Mouse (Mus musculus) myocyte (in vitro differentiated cells): Measurements from ENCODE around the gene Asna1. TPM values are rescaled to one million over a fixed set of nuclear protein-coding genes. Genes with fewer than 3 reads are reported as not detected.

Source experiments
- H3K27me3 ChIP-seq: one replicate; pipeline ENCODE4 v1.6.1; 2011; ENCODE audit not compliant: control insufficient read depth, insufficient read depth, insufficient read length
- H3K36me3 ChIP-seq: one replicate; pipeline ENCODE4 v1.6.1; 2011; ENCODE audit not compliant: control insufficient read depth, insufficient read depth
- H3K4me2 ChIP-seq: one replicate; pipeline ENCODE4 v1.6.1; 2011; ENCODE audit warnings: low read depth, control low read depth
- H3K4me3 ChIP-seq: one replicate; pipeline ENCODE4 v1.5.1; 2011; ENCODE audit warnings: mild to moderate bottlenecking, control low read depth, moderate library complexity
- H3K79me2 ChIP-seq: one replicate; pipeline ENCODE4 v1.6.1; 2011; ENCODE audit not compliant: control insufficient read depth, insufficient read depth
- H3ac ChIP-seq: one replicate; pipeline ENCODE4 v1.6.1; 2011; ENCODE audit not compliant: control insufficient read depth, insufficient read length
- CEBPB ChIP-seq: IDR thresholded peaks from 2 replicates; pipeline ENCODE4 v1.6.1; 2011; ENCODE audit warnings: mild to moderate bottlenecking, moderate library complexity; ENCODE audit not compliant: poor library complexity, insufficient read depth, severe bottlenecking
- E2F4 ChIP-seq: IDR thresholded peaks from one replicate; pipeline ENCODE4 v1.6.1; 2011; ENCODE audit warnings: mild to moderate bottlenecking, control low read depth, moderate library complexity; ENCODE audit not compliant: insufficient read depth
- MAX ChIP-seq: IDR thresholded peaks from one replicate; pipeline ENCODE4 v1.6.1; 2011; ENCODE audit warnings: low read depth, mild to moderate bottlenecking, control low read depth
- MYOD1 ChIP-seq, 3 experiments: IDR thresholded peaks; one replicate each; pipeline ENCODE4 v1.6.1; 2011; ENCODE audit warnings: control low read depth in 2 of 3, low read depth in 2 of 3, mild to moderate bottlenecking in 2 of 3, moderate library complexity in 1 of 3; ENCODE audit not compliant: insufficient read length in 2 of 3, control insufficient read depth in 1 of 3
- MYOG ChIP-seq, 3 experiments: IDR thresholded peaks; one replicate each; pipeline ENCODE4 v1.6.1; 2011; ENCODE audit warnings: control low read depth in 2 of 3, low read depth in 2 of 3, mild to moderate bottlenecking in 2 of 3; ENCODE audit not compliant: insufficient read length in 2 of 3, control insufficient read depth in 1 of 3, insufficient read depth in 1 of 3
- POLR2A ChIP-seq: IDR thresholded peaks from one replicate; pipeline ENCODE4 v1.6.1; 2011; ENCODE audit warnings: low read depth, mild to moderate bottlenecking, control low read depth, moderate library complexity; ENCODE audit not compliant: insufficient read length
- POLR2AphosphoS2 ChIP-seq: IDR thresholded peaks from one replicate; pipeline ENCODE4 v1.6.1; 2011; ENCODE audit warnings: low read depth, control low read depth; ENCODE audit not compliant: insufficient read length
- REST ChIP-seq: IDR thresholded peaks from one replicate; pipeline ENCODE4 v1.6.1; 2011; ENCODE audit warnings: mild to moderate bottlenecking, control low read depth, moderate library complexity; ENCODE audit not compliant: insufficient read depth, insufficient read length
- SRF ChIP-seq: IDR thresholded peaks from one replicate; pipeline ENCODE4 v1.6.1; 2011; ENCODE audit warnings: low read depth; ENCODE audit not compliant: control insufficient read depth, insufficient read length
- TCF12 ChIP-seq: IDR thresholded peaks from one replicate; pipeline ENCODE4 v1.6.1; 2011; ENCODE audit warnings: mild to moderate bottlenecking, control low read depth; ENCODE audit not compliant: poor library complexity, insufficient read depth, severe bottlenecking
- TCF3 ChIP-seq: IDR thresholded peaks from one replicate; pipeline ENCODE4 v1.6.1; 2011; ENCODE audit warnings: low read depth, control low read depth; ENCODE audit not compliant: insufficient read length
- USF1 ChIP-seq: IDR thresholded peaks from one replicate; pipeline ENCODE4 v1.6.1; 2011; ENCODE audit warnings: low read depth, mild to moderate bottlenecking, control low read depth, moderate library complexity
- polyA plus RNA-seq: library from polyadenylated mRNA; unstranded; fragments of >200 nt; fragmentation: generic; extraction: Trizol; gene quantifications from one replicate; pipeline ENCODE4 v1.2.1, GENCODE M21; 2012; ENCODE audit warnings: missing spikeins

The Asna1 gene
- polyA plus RNA-seq, 1 experiment: 204 TPM

GRCm38 (mm10) chr8:84990349-84990748, 34.7 kb downstream of the Asna1 start, which contains the start of gene Hook2:
Hook2 (plus strand) TSS chr8:84990603.
- H3K27me3 ChIP-seq: no peaks in the 10 kb centered on the region
- peak within 1 kb of the TSS; percentile 38 for H3K4me3 ChIP-seq
- H3ac ChIP-seq: peak within 1 kb of the TSS; percentile 2
- no peaks in the 10 kb centered on the region for H3K79me2 ChIP-seq
- no peaks in the 10 kb centered on the region for H3K36me3 ChIP-seq
- TF ChIP-seq POLR2AphosphoS2: peak; percentile 71
- peak; percentile 26; the same call in 1 of the 2 replicates for TF ChIP-seq CEBPB
- TF ChIP-seq REST: no peak
- peak; percentile 75 for TF ChIP-seq POLR2A
- TF ChIP-seq MYOD1 (IDR thresholded peaks at IDR 0.05; ENCODE audit: control insufficient read depth in 1 of 3, insufficient read length in 2 of 3, low read depth in 2 of 3): no peak
- no peak for TF ChIP-seq SRF
- TF ChIP-seq TCF12: no peak
- no peak for TF ChIP-seq E2F4
- TF ChIP-seq MYOG (IDR thresholded peaks at IDR 0.05; ENCODE audit: control insufficient read depth in 1 of 3, insufficient read depth in 1 of 3, insufficient read length in 2 of 3, low read depth in 2 of 3): peak in 1 of 3 experiments; percentile 18
- no peak for TF ChIP-seq MAX
- peak; percentile 95 for TF ChIP-seq USF1
- no peak for TF ChIP-seq TCF3
- peak within 1 kb of the TSS; percentile 97 for H3K4me2 ChIP-seq

DNA sequence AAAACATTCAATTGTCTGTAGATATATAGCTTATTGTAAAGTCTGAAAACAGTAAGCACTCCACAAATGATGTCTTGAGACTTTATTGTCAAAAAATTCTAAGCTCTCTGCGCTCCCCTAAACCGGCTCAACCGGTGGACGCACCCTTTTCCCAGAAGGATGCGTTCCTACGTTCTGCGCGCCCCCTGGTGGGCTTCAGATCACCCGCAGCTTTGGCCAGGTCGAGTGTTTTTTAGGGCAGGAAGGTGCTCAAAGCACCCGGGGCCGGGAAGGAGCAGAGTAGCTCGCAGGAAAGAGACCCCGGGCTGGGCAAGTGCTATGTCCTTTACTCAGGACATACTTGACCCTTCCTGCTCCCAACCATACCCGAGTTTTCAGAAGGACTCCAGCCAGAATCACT, 35.3 kb downstream of the Asna1 start:
- H3K36me3 ChIP-seq: no peaks in the 10 kb centered on the region
- peak; percentile 30 for TF ChIP-seq POLR2A
- TF ChIP-seq MAX: no peak
- TF ChIP-seq USF1: no peak
- TF ChIP-seq REST: no peak
- TF ChIP-seq E2F4: no peak
- TF ChIP-seq TCF3: no peak
- no peak for TF ChIP-seq CEBPB
- no peak for TF ChIP-seq SRF
- TF ChIP-seq POLR2AphosphoS2: peak; percentile 63
- TF ChIP-seq TCF12: no peak
- no peaks in the 10 kb centered on the region for H3K79me2 ChIP-seq
- peak overlapping the region; percentile 2 for H3ac ChIP-seq
- H3K4me2 ChIP-seq: peak overlapping the region; percentile 97
- H3K4me3 ChIP-seq: peak overlapping the region; percentile 38
- H3K27me3 ChIP-seq: no peaks in the 10 kb centered on the region

GRCm38 (mm10) chr8:84989311-84989731, 35.8 kb downstream of the Asna1 start:
- Histone ChIP-seq H3K4me3 (peak overlapping the region; percentile 38), H3ac (no peak overlapping the region), H3K4me2 (peak overlapping the region; percentile 97), H3K79me2 (no peaks in the 10 kb centered on the region), H3K27me3 (no peaks in the 10 kb centered on the region), H3K36me3 (no peaks in the 10 kb centered on the region)
- TF ChIP-seq POLR2AphosphoS2 (no peak), TCF12 (no peak), POLR2A (no peak), MAX (no peak)

DNA sequence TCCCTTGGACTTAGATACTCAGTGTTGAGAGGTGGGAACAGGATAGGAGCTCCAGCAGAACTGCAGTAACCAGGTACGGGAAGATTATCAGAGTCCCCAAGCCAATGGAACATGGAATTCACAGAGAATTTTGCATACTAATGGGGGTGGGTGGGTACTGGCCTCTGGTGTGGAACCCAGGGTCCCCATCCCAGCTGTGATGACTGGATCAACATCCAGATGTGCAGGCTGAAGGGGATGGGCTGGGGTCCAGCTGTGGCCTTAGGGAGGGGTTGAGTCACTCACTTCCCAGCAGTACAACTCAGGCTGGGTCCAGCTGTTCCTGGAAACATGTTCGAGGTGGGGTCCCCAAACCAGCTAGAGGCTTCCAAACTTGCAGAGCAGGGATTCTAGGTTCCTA, 37.2 kb downstream of the Asna1 start:
- Histone ChIP-seq H3K36me3 (no peaks in the 10 kb centered on the region), H3K27me3 (no peaks in the 10 kb centered on the region), H3ac (no peak overlapping the region), H3K4me2 (no peak overlapping the region), H3K79me2 (no peaks in the 10 kb centered on the region), H3K4me3 (no peak overlapping the region)
- TF ChIP-seq POLR2AphosphoS2 (no peak), TCF3 (no peak), POLR2A (no peak), MYOG (IDR thresholded peaks at IDR 0.05; ENCODE audit: control insufficient read depth in 1 of 3, insufficient read depth in 1 of 3, insufficient read length in 2 of 3, low read depth in 2 of 3) (no peak), SRF (no peak)

GRCm38 (mm10) chr8:84987388-84987787, 37.7 kb downstream of the Asna1 start:
- Histone ChIP-seq H3K79me2 (no peaks in the 10 kb centered on the region), H3K4me2 (no peak overlapping the region), H3K4me3 (no peak overlapping the region), H3ac (no peak overlapping the region), H3K36me3 (no peaks in the 10 kb centered on the region), H3K27me3 (no peaks in the 10 kb centered on the region)
- no peak for TF ChIP-seq CEBPB
- TF ChIP-seq MYOD1 (IDR thresholded peaks at IDR 0.05; ENCODE audit: control insufficient read depth in 1 of 3, insufficient read length in 2 of 3, low read depth in 2 of 3): no peak
